ENCODE assay signal across 8 mouse cellular contexts in genomic region chr8:106511065-106511501, GRCm38 (mm10). TPM values are rescaled to one million over a fixed set of nuclear protein-coding genes. Genes with fewer than 3 reads are reported as not detected.
DNase-seq lines count a peak whose midpoint lies in the region; ATAC-seq and TF ChIP-seq lines count a peak whose summit lies in the region.

No protein-coding gene starts in this region.

- no peaks in the 10 kb centered on the region for H3K79me2 ChIP-seq in liver, adult 2 months (ENCODE audit: control insufficient read depth, insufficient read depth, low read length)

- no peaks in the 10 kb centered on the region for H3K36me3 ChIP-seq in liver, adult 2 months (ENCODE audit: control insufficient read depth, insufficient read depth, low read length)
- H3K36me3 ChIP-seq in forebrain, embryonic 15.5 days, result no peaks in the 10 kb centered on the region
- 0 out of 2 replicates have a peak, but pooled peaks cover 3% of the 10 kb centered on the region for H3K36me3 ChIP-seq in limb, embryonic 13.5 days
- H3K36me3 ChIP-seq in neural tube, embryonic 15.5 days, result no peaks in the 10 kb centered on the region

- no peak for TF ChIP-seq CTCF in liver, adult 2 months (IDR thresholded peaks at IDR 0.05; ENCODE audit: low read depth, low read length)

- peak overlapping the region; percentile 56 for H3K4me2 ChIP-seq in forebrain, embryonic 15.5 days (replicated peaks)
- H3K4me2 ChIP-seq in limb, embryonic 13.5 days (replicated peaks), result peak overlapping the region; percentile 83
- peak overlapping the region; percentile 66 for H3K4me2 ChIP-seq in neural tube, embryonic 15.5 days

- H3K4me3 ChIP-seq in liver, adult 2 months (ENCODE audit: insufficient read depth, low read depth, low read length), result peak overlapping the region; percentile 35; the same call in 1 of the 2 replicates
- peak overlapping the region; percentile 36 for H3K4me3 ChIP-seq in forebrain, embryonic 15.5 days
- H3K4me3 ChIP-seq in limb, embryonic 13.5 days, result peak overlapping the region; percentile 64
- peak overlapping the region; percentile 38 for H3K4me3 ChIP-seq in neural tube, embryonic 15.5 days (replicated peaks)

- H3K27ac ChIP-seq in liver, adult 2 months (replicated peaks; ENCODE audit: insufficient read depth, low read depth, low read length), result no peak overlapping the region
- no peak overlapping the region for H3K27ac ChIP-seq in forebrain, embryonic 15.5 days (replicated peaks)
- H3K27ac ChIP-seq in limb, embryonic 13.5 days, result peak overlapping the region; percentile 96
- peak overlapping the region; percentile 43; the same call in 1 of the 2 replicates for H3K27ac ChIP-seq in neural tube, embryonic 15.5 days (replicated peaks)

- WGBS in liver, adult 2 months, result 3% methylated on average over 22 of the region's 22 CpGs
- WGBS in forebrain, embryonic 15.5 days, result under 1% methylated on average over 22 of the region's 22 CpGs
- under 1% methylated on average over 22 of the region's 22 CpGs for WGBS in limb, embryonic 13.5 days
- under 1% methylated on average over 22 of the region's 22 CpGs for WGBS in neural tube, embryonic 15.5 days

- no peaks in the 10 kb centered on the region for H3K4me1 ChIP-seq in liver, adult 2 months (ENCODE audit: control insufficient read depth, insufficient read depth, low read length)
- peaks cover 37% of the 10 kb centered on the region for H3K4me1 ChIP-seq in forebrain, embryonic 15.5 days
- peaks cover 75% of the 10 kb centered on the region for H3K4me1 ChIP-seq in limb, embryonic 13.5 days
- H3K4me1 ChIP-seq in neural tube, embryonic 15.5 days, result peaks cover 50% of the 10 kb centered on the region

- DNase-seq in liver, adult 2 months (ENCODE audit: extremely low read depth, low read depth, low spot score), result no peak
- no peak for DNase-seq in liver
- no peak for DNase-seq in frontal cortex, adult 2 months (ENCODE audit: extremely low spot score in 1 of 2, low spot score in 1 of 2)
- no peak for DNase-seq in cerebellum, adult 18-20 months
- no peak for DNase-seq in urinary bladder, adult 18-20 months (ENCODE audit: low spot score in 2 of 2)

- peaks cover 16% of the 10 kb centered on the region for H3K27me3 ChIP-seq in liver, adult 2 months (ENCODE audit: control insufficient read depth, insufficient read depth, low read length)
- H3K27me3 ChIP-seq in forebrain, embryonic 15.5 days, result peaks cover 70% of the 10 kb centered on the region
- H3K27me3 ChIP-seq in limb, embryonic 13.5 days, result peaks cover 8% of the 10 kb centered on the region
- peaks cover 42% of the 10 kb centered on the region for H3K27me3 ChIP-seq in neural tube, embryonic 15.5 days (replicated peaks)

- no peaks in the 10 kb centered on the region for H3K9me3 ChIP-seq in forebrain, embryonic 15.5 days
- no peaks in the 10 kb centered on the region for H3K9me3 ChIP-seq in limb, embryonic 13.5 days
- H3K9me3 ChIP-seq in neural tube, embryonic 15.5 days (replicated peaks), result no peaks in the 10 kb centered on the region

- TF ChIP-seq POLR2A in liver, adult 2 months (IDR thresholded peaks at IDR 0.05; ENCODE audit: extremely low read depth, insufficient read depth, low read length), result no peak

- ATAC-seq in forebrain, embryonic 15.5 days (replicated peaks), result peak; percentile 24; the same call in 1 of the 2 replicates
- ATAC-seq in limb, embryonic 13.5 days (ENCODE audit: low FRiP score, low read depth), result peak; percentile 35
- no peak for ATAC-seq in neural tube, embryonic 15.5 days (ENCODE audit: low FRiP score)

- no peak overlapping the region for H3K9ac ChIP-seq in liver, adult 2 months (ENCODE audit: low read depth, low read length)
- H3K9ac ChIP-seq in forebrain, embryonic 15.5 days (replicated peaks), result no peak overlapping the region
- H3K9ac ChIP-seq in limb, embryonic 13.5 days, result peak overlapping the region; percentile 85
- H3K9ac ChIP-seq in neural tube, embryonic 15.5 days (replicated peaks), result peak overlapping the region; percentile 31

RNA-seq across cellular contexts. Expression of gene Cdh3, which starts 0.4 kb away (rescaled TPM):
- 0.09 and 0.13 TPM in 2 replicates for total RNA-seq in liver, adult 2 months (2014; rRNA removed)
- 0.16 and 0.30 TPM in 2 replicates for polyA plus RNA-seq in liver, adult 2 months (2012; rRNA removed)
- 0.83 and 1.3 TPM in 2 replicates for polyA plus RNA-seq in forebrain, embryonic 15.5 days (2015; fragmentation: Nextera tagmentation; extraction: Ambion mirVana)
- polyA plus RNA-seq in limb, embryonic 13.5 days (2015; fragmentation: Nextera tagmentation; extraction: Ambion mirVana), result 55.9 and 57.5 TPM in 2 replicates
- 8.5 and 13.7 TPM in 2 replicates for polyA plus RNA-seq in neural tube, embryonic 15.5 days (2015; fragmentation: Nextera tagmentation; extraction: Ambion mirVana)
- polyA plus RNA-seq in frontal cortex, adult 2 months (2012; rRNA removed), result 1.3 and 1.4 TPM in 2 replicates

RNA-seq across cellular contexts. Expression of gene 6030452D12Rik, which starts 10.8 kb away (rescaled TPM):
- total RNA-seq in liver, adult 2 months (2014; rRNA removed), result not detected in 2 replicates
- not detected in 2 replicates for polyA plus RNA-seq in liver, adult 2 months (2012; rRNA removed)
- not detected in 2 replicates for polyA plus RNA-seq in forebrain, embryonic 15.5 days (2015; fragmentation: Nextera tagmentation; extraction: Ambion mirVana)
- polyA plus RNA-seq in limb, embryonic 13.5 days (2015; fragmentation: Nextera tagmentation; extraction: Ambion mirVana), result not detected in 2 replicates
- polyA plus RNA-seq in neural tube, embryonic 15.5 days (2015; fragmentation: Nextera tagmentation; extraction: Ambion mirVana), result not detected in 2 replicates
- polyA plus RNA-seq in frontal cortex, adult 2 months (2012; rRNA removed), result not detected in 2 replicates

Comparison
In these comparisons a context has a peak if more than half of its experiments do, and no peak if none do; other contexts are left out.
1. H3K27ac ChIP-seq: peak in limb, embryonic 13.5 days (single experiment) and neural tube, embryonic 15.5 days (single experiment); none in liver, adult 2 months (single experiment) and forebrain, embryonic 15.5 days (single experiment).
2. H3K9ac ChIP-seq: peak in limb, embryonic 13.5 days (single experiment) and neural tube, embryonic 15.5 days (single experiment); none in liver, adult 2 months (single experiment) and forebrain, embryonic 15.5 days (single experiment).
3. Peak in every context shown above with its lines, with median percentiles within 50 percentile points of each other: H3K4me3 ChIP-seq and H3K4me2 ChIP-seq.